Comparison of ENCODE assay signal across 18 mouse cellular contexts in genomic region chr13:100962811-100963540, GRCm38 (mm10).
A peak's percentile ranks its signal among the peaks of the same experiment; 100 is the strongest.
DNase-seq lines count a peak whose midpoint lies in the region; TF ChIP-seq lines count a peak whose summit lies in the region.
"Had no signal": no experiment of that assay in that cellular context is flagged by ENCODE, and none has a peak within 500 bp of the region (broad histone marks: within the 10 kb centered on the region; RNA-seq: fewer than 3 reads in every experiment).

No protein-coding gene starts in this region.

- WGBS in kidney, adult 2 months: 70% methylated on average over 4 of the region's 4 CpGs

- no peak overlapping the region for H3K4me3 ChIP-seq in kidney, adult 2 months (ENCODE audit: insufficient read depth, low read depth, low read length)
- H3K4me3 ChIP-seq in myocyte: no peak overlapping the region
- H3K4me3 ChIP-seq: hindbrain, embryonic 12.5 days; stomach, embryonic 15.5 days had no signal

- no peaks in the 10 kb centered on the region for H3K36me3 ChIP-seq in kidney, adult 2 months (ENCODE audit: control insufficient read depth, insufficient read depth, low read length)
- H3K36me3 ChIP-seq in myocyte (ENCODE audit: control insufficient read depth, insufficient read depth): no peaks in the 10 kb centered on the region
- H3K36me3 ChIP-seq: hindbrain, embryonic 12.5 days; stomach, embryonic 15.5 days had no signal

- H3K79me2 ChIP-seq in myocyte (ENCODE audit: control insufficient read depth, insufficient read depth): no peaks in the 10 kb centered on the region

- TF ChIP-seq CTCF in kidney, adult 2 months (conservative IDR thresholded peaks at IDR 0.05; ENCODE audit: insufficient read depth, insufficient read length, low read depth, low read length): no peak

- TF ChIP-seq POLR2A in kidney, adult 2 months (IDR thresholded peaks at IDR 0.05; ENCODE audit: low read depth, low read length): no peak
- no peak for TF ChIP-seq POLR2A in myocyte (IDR thresholded peaks at IDR 0.05; ENCODE audit: insufficient read length, low read depth)

- no peak overlapping the region for H3K27ac ChIP-seq in kidney, adult 2 months (ENCODE audit: insufficient read depth, low read depth, low read length)
- H3K27ac ChIP-seq: hindbrain, embryonic 12.5 days; liver, embryonic 14.5 days; stomach, embryonic 15.5 days had no signal

- DNase-seq in cerebellum, postnatal 14 days: peak; percentile 26 to 32
- no peak for DNase-seq in cerebellum, adult 9-11 months
- DNase-seq in kidney, adult 2 months: peak; percentile 26
- no peak for DNase-seq in kidney, postnatal 4 days
- peak; percentile 38 to 44 for DNase-seq in right cerebral cortex, postnatal 10 days (ENCODE audit: low spot score in 2 of 2)
- DNase-seq in right cerebral cortex, postnatal 25 days: no peak
- no peak for DNase-seq in adrenal gland, adult (ENCODE audit: inconsistent age in 2 of 2, low spot score in 1 of 2)
- DNase-seq: adrenal gland, postnatal 14 days; B cell, adult 2 months; kidney, postnatal 10 days; lung, postnatal 10 days; right cerebral cortex, postnatal 4 days; thymus, postnatal 14 days had no signal

- H3ac ChIP-seq in myocyte (ENCODE audit: control insufficient read depth, insufficient read length): no peak overlapping the region

- no peak overlapping the region for H3K4me2 ChIP-seq in myocyte (ENCODE audit: low read depth)
- H3K4me2 ChIP-seq: heart, embryonic 11.5 days; hindbrain, embryonic 12.5 days; stomach, embryonic 15.5 days had no signal

- peaks cover 4% of the 10 kb centered on the region; the same call in 1 of the 2 replicates for H3K4me1 ChIP-seq in kidney, adult 2 months (ENCODE audit: control insufficient read depth, insufficient read depth, low read length)
- H3K4me1 ChIP-seq: hindbrain, embryonic 12.5 days; stomach, embryonic 15.5 days had no signal

- H3K27me3 ChIP-seq in kidney, adult 2 months (replicated peaks; ENCODE audit: control insufficient read depth, insufficient read depth, low read length): no peaks in the 10 kb centered on the region
- H3K27me3 ChIP-seq in myocyte (ENCODE audit: control insufficient read depth, insufficient read depth, insufficient read length): no peaks in the 10 kb centered on the region
- H3K27me3 ChIP-seq: hindbrain, embryonic 12.5 days; stomach, embryonic 15.5 days had no signal

TF ChIP-seq in myocyte, 11 proteins besides CTCF, POLR2A, EP300 and RAD21:
- TF ChIP-seq CEBPB (IDR thresholded peaks at IDR 0.05; ENCODE audit: insufficient read depth, poor library complexity, severe bottlenecking) (0 out of 2 replicates have a peak, but pooled peaks have one; percentile 12), MYOG (IDR thresholded peaks at IDR 0.05; ENCODE audit: control insufficient read depth in 1 of 3, insufficient read depth in 1 of 3, insufficient read length in 2 of 3, low read depth in 2 of 3) (no peak)

Comparison
In these comparisons a context has a peak if more than half of its experiments do, and no peak if none do; other contexts are left out.
1. DNase-seq: peak in cerebellum, postnatal 14 days (2 of 2), kidney, adult 2 months (single experiment) and right cerebral cortex, postnatal 10 days (2 of 2); none in cerebellum, adult 9-11 months (single experiment), kidney, postnatal 4 days (0 of 2), right cerebral cortex, postnatal 25 days (single experiment) and adrenal gland, adult (0 of 2).